Mouse (Mus musculus) embryonic facial prominence, embryonic 13.5 days (tissue): Measurements from ENCODE around the gene Enpp7. TPM values are rescaled to one million over a fixed set of nuclear protein-coding genes. Genes with fewer than 3 reads are reported as not detected.

Experiments used
- ATAC-seq: fragments of 200-750 bp; cut with Nextera tagmentation; 2 replicates; pipeline ENCODE4 v1.8.0; 2017; ENCODE audit warnings: low read depth; ENCODE audit not compliant: insufficient number of reproducible peaks, insufficient read depth, low FRiP score, low TSS enrichment
- H3K27ac ChIP-seq: fragments of 300-500 bp; sonication (generic); 2 replicates; pipeline ENCODE4 v1.5.1; 2015; ENCODE audit warnings: moderate library complexity, mild to moderate bottlenecking, inconsistent platforms
- H3K27me3 ChIP-seq: fragments of 300-500 bp; sonication (generic); 2 replicates; pipeline ENCODE4 v1.6.1; 2015; ENCODE audit warnings: mild to moderate bottlenecking, inconsistent platforms
- H3K36me3 ChIP-seq: fragments of 300-500 bp; sonication (generic); 2 replicates; pipeline ENCODE4 v1.6.1; 2015; ENCODE audit warnings: mild to moderate bottlenecking, inconsistent platforms
- H3K4me1 ChIP-seq: fragments of 300-500 bp; sonication (generic); 2 replicates; pipeline ENCODE4 v1.6.1; 2015; ENCODE audit warnings: inconsistent platforms
- H3K4me2 ChIP-seq: fragments of 300-500 bp; sonication (generic); 2 replicates; pipeline ENCODE4 v1.6.1; 2015; ENCODE audit warnings: moderate library complexity, mild to moderate bottlenecking, inconsistent platforms
- H3K4me3 ChIP-seq: fragments of 300-500 bp; sonication (generic); 2 replicates; pipeline ENCODE4 v1.5.1; 2015; ENCODE audit warnings: mild to moderate bottlenecking, inconsistent platforms
- H3K9ac ChIP-seq: fragments of 300-500 bp; sonication (generic); 2 replicates; pipeline ENCODE4 v1.6.1; 2015; ENCODE audit warnings: mild to moderate bottlenecking, inconsistent platforms
- H3K9me3 ChIP-seq: fragments of 300-500 bp; sonication (generic); 2 replicates; pipeline ENCODE4 v1.6.1; 2016; ENCODE audit warnings: inconsistent platforms
- WGBS: fragments of 180-500 bp; shearing (Covaris S2); methylation state at CpG from one replicate; pipeline ENCODE4 v1.1.7; 2015; ENCODE audit warnings: mixed read lengths; 5-methylcytosine and 5-hydroxymethylcytosine counted together
- polyA plus RNA-seq: library from polyadenylated mRNA; unstranded; fragments of >200 nt; fragmentation: Nextera tagmentation; extraction: Ambion mirVana; gene quantifications from 2 replicates; pipeline ENCODE4 v1.2.1, GENCODE M21; 2015

The Enpp7 gene
- polyA plus RNA-seq, 1 experiment from 2014 or later = not detected

GRCm38 (mm10) chr11:118972431-118973377, 15.3 kb upstream of the Enpp7 start:
- Histone ChIP-seq H3K4me2 (no peak overlapping the region), H3K27ac (no peak overlapping the region), H3K4me3 (no peak overlapping the region), H3K36me3 (no peaks in the 10 kb centered on the region), H3K9me3 (no peaks in the 10 kb centered on the region), H3K27me3 (peaks cover 42% of the 10 kb centered on the region), H3K9ac (no peak overlapping the region), H3K4me1 (no peaks in the 10 kb centered on the region)
- 53% methylated on average over 18 of the region's 18 CpGs for WGBS
- ATAC-seq = no peak

- no peak for ATAC-seq
- H3K27me3 ChIP-seq = peaks cover 52% of the 10 kb centered on the region
- no peaks in the 10 kb centered on the region for H3K36me3 ChIP-seq
- no peak overlapping the region for H3K9ac ChIP-seq
- no peak overlapping the region for H3K27ac ChIP-seq
- no peak overlapping the region for H3K4me3 ChIP-seq
- no peaks in the 10 kb centered on the region for H3K9me3 ChIP-seq
- WGBS = 74% methylated on average over 7 of the region's 7 CpGs
- H3K4me2 ChIP-seq = no peak overlapping the region
- H3K4me1 ChIP-seq = no peaks in the 10 kb centered on the region
Measured at GRCm38 (mm10) chr11:118974340-118974739, 13.6 kb upstream of the Enpp7 start.

- Histone ChIP-seq H3K27me3 (peaks cover 53% of the 10 kb centered on the region), H3K4me2 (peak overlapping the region; percentile 19; the same call in 1 of the 2 replicates), H3K9ac (0 out of 2 replicates have a peak overlapping the region, but pooled peaks have one; percentile 32), H3K4me3 (no peak overlapping the region), H3K4me1 (no peaks in the 10 kb centered on the region), H3K27ac (no peak overlapping the region), H3K9me3 (no peaks in the 10 kb centered on the region), H3K36me3 (no peaks in the 10 kb centered on the region)
- no peak for ATAC-seq
- 3% methylated on average over 10 of the region's 10 CpGs for WGBS
Measured at GRCm38 (mm10) chr11:118975427-118975826, 12.6 kb upstream of the Enpp7 start.

DNA sequence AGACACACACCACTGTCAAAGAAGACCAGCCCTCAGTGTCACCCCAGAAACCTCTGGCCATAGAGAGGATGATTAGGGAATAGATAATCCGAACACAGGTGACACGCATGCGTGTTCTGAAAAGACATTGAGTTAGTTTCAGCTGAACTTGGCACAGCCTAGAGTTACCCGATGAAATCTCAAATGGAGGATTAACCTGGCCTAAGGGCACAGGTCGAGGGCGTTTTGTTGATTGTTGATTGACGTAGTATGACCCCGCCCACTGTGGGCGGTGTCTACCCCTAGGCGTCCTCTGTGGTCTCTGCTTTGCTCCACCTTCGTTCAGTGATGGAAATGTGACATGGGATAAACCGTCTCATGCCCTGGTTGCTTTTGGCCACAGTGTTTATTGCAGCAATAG, 12.1 kb upstream of the Enpp7 start:
- H3K4me1 ChIP-seq = no peaks in the 10 kb centered on the region
- H3K9ac ChIP-seq = 0 out of 2 replicates have a peak overlapping the region, but pooled peaks have one; percentile 32
- H3K9me3 ChIP-seq = no peaks in the 10 kb centered on the region
- peak overlapping the region; percentile 19; the same call in 1 of the 2 replicates for H3K4me2 ChIP-seq
- ATAC-seq = no peak; the same call in 1 of the 2 replicates
- H3K27ac ChIP-seq = no peak overlapping the region
- H3K4me3 ChIP-seq = no peak overlapping the region
- 11% methylated on average over 12 of the region's 12 CpGs for WGBS
- no peaks in the 10 kb centered on the region for H3K36me3 ChIP-seq
- peaks cover 53% of the 10 kb centered on the region for H3K27me3 ChIP-seq

DNA sequence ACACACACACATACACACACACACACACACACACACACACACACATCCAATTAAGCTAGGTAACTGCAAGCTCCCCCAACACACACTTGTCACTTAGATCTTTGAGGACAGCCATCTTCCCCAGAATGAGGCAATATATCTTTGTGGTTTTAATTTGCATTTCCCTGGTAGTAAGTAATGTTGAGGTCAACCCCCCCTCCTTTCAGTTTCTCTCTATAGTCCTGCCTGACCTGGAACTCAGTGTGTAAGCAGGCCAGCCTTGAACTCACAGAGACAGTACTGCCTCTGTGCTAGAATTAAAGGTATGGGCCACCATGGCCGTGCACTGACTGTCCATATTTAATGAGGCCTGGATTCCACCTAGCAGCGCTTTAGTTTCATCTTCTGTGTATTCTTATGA, 7.6 kb upstream of the Enpp7 start:
- WGBS = 79% methylated on average over 2 of the region's 2 CpGs
- H3K9ac ChIP-seq = no peak overlapping the region
- no peak overlapping the region for H3K27ac ChIP-seq
- no peaks in the 10 kb centered on the region for H3K9me3 ChIP-seq
- H3K4me1 ChIP-seq = 0 out of 2 replicates have a peak, but pooled peaks cover 8% of the 10 kb centered on the region
- H3K4me3 ChIP-seq = no peak overlapping the region
- no peaks in the 10 kb centered on the region for H3K36me3 ChIP-seq
- no peak overlapping the region for H3K4me2 ChIP-seq
- ATAC-seq = no peak
- H3K27me3 ChIP-seq = peaks cover 27% of the 10 kb centered on the region

DNA sequence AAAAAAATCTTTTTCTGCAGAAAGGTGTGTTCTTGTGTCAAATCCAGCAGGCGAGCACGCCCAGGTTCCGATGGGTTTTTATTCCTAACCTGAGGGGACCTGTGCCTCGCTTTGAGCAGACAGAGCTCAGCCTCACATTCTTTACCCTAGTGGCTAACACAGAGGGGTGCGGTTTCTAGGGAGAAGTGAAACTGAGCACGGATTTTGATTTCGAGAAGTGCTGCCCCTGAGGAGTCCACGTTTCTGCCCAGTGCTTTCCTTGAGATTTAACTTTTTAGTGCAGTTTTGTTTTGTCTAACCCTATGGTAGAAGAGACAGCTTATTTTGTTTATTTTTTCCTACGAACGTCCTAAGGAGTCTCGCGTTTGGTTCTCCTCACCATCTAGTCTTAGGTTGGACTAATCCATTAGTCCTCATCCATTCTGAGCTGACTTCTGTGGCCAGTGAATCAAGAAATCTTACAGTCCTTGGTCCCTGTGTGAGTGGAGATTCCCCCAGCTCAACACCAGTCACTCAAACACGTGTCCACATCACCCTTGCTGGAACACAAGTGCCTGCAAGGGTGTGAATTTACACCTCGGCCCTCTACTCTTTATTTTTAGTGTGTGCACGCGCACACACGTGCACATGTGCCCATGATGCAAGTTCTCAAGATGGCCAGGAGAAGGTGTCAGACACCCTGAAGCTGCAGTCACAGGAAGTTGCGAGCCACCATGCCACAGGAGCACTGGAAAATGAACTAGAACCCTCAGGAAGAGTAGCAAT, 6.8 kb upstream of the Enpp7 start:
- 0 out of 2 replicates have a peak, but pooled peaks cover 8% of the 10 kb centered on the region for H3K4me1 ChIP-seq
- no peak overlapping the region for H3K4me2 ChIP-seq
- WGBS = 61% methylated on average over 18 of the region's 18 CpGs
- H3K9ac ChIP-seq = no peak overlapping the region
- no peaks in the 10 kb centered on the region for H3K36me3 ChIP-seq
- H3K4me3 ChIP-seq = no peak overlapping the region
- no peak overlapping the region for H3K27ac ChIP-seq
- no peak for ATAC-seq
- no peaks in the 10 kb centered on the region for H3K9me3 ChIP-seq
- H3K27me3 ChIP-seq = peaks cover 22% of the 10 kb centered on the region

DNA sequence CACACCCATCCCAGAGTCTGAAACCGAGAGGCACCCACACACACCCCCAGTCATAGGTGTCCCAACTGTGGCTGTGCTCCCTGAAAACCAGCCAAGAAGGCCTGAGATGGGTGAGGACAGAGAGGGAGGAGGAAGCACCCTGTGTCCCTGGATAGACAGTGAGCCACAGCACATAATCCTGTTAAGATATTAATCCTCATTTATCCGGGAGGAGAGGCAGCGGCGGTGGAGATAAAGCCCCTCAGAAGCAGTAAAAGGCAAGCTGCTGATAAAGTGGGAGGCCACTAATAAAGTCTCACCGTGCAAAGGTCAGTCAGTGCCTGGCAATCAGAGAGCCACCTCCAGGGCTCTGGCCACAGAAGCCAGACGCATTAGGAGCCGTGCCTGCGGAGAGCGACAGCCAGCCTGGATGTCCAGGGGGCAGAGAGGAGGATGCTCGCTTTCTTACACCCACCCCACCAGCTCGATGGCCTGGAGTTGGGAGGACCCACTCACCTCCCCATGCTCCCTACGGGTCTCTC, 5.3 kb upstream of the Enpp7 start:
- no peak for ATAC-seq
- H3K9me3 ChIP-seq = no peaks in the 10 kb centered on the region
- WGBS = 46% methylated on average over 12 of the region's 12 CpGs
- H3K4me1 ChIP-seq = 0 out of 2 replicates have a peak, but pooled peaks cover 8% of the 10 kb centered on the region
- no peak overlapping the region for H3K9ac ChIP-seq
- no peak overlapping the region for H3K27ac ChIP-seq
- no peak overlapping the region for H3K4me2 ChIP-seq
- peaks cover 13% of the 10 kb centered on the region for H3K27me3 ChIP-seq
- no peaks in the 10 kb centered on the region for H3K36me3 ChIP-seq
- H3K4me3 ChIP-seq = no peak overlapping the region

DNA sequence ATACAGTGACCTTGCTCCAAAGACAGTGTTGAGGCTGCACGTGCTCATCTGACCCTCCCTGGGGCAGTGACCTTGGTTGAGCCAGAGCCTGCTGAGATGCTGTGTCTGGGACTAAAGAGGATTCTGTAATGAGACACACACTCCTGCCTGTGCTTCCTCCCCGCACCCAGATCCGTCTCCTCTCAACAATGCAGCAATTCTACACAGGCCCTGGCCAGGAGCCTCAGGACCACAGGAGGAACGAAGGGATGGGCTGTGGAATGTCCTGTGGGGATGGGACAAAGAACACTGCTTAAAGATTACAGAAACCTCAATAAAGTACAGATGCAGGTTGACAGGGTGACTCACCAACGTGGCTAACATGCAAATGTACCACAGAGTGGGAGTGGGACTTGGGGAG, 2.4 kb upstream of the Enpp7 start:
- no peak overlapping the region for H3K4me3 ChIP-seq
- no peaks in the 10 kb centered on the region for H3K36me3 ChIP-seq
- H3K27me3 ChIP-seq = no peaks in the 10 kb centered on the region
- H3K9me3 ChIP-seq = no peaks in the 10 kb centered on the region
- no peak overlapping the region for H3K9ac ChIP-seq
- WGBS = 25% methylated on average over 5 of the region's 5 CpGs
- H3K27ac ChIP-seq = no peak overlapping the region
- ATAC-seq = no peak
- H3K4me1 ChIP-seq = 0 out of 2 replicates have a peak, but pooled peaks cover 8% of the 10 kb centered on the region
- H3K4me2 ChIP-seq = no peak overlapping the region

DNA sequence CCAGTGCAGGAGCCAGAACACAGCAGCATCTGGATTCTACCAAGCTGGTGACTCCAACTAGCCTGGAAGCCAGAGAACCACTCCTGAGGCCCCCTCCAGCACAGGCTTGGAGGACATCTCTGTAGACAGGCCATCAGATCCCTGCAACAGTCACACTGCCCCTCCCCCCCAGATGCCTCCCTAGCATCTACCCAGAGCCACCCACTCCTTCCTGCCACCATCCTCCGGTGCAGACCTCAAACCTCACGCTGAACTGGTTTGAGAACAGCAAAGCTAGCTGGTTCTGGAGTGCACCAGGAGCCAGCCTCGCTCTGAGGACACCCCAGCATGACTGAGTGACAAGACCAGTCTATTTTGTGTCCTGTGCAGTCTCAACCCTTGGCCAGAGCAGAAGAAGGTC, 4.8 kb downstream of the Enpp7 start:
- whole genome bisulfite sequencing = 54% methylated on average over 3 of the region's 3 CpGs

DNA sequence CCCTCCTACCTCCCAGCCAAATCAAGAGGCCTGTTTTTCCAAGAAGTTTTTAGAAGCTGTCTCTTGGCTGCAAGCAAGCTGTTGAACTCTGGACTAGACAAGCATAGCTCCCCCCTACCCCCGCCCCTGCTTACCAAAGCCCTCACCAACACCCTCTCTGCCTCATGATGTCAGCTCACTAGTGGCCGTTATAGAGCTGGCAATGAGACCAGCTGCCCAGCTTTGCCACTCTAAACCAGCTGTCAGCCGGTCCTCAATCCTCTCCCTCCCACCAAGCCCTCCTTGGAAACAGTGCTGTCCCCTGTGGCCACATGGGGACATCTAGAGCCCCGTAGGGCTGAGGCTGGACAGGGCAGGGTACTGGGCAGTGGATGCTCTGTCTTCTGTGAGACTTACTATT, 7.5 kb downstream of the Enpp7 start:
- ATAC-seq = no peak
- peaks cover 25% of the 10 kb centered on the region for H3K4me1 ChIP-seq
- peaks cover 34% of the 10 kb centered on the region for H3K27me3 ChIP-seq
- no peak overlapping the region for H3K27ac ChIP-seq
- H3K36me3 ChIP-seq = no peaks in the 10 kb centered on the region
- H3K9me3 ChIP-seq = no peaks in the 10 kb centered on the region
- H3K4me3 ChIP-seq = no peak overlapping the region
- H3K4me2 ChIP-seq = no peak overlapping the region
- 37% methylated on average over 4 of the region's 4 CpGs for WGBS
- H3K9ac ChIP-seq = no peak overlapping the region

More for the DNA sequence above, 4.8 kb downstream of the Enpp7 start:
- ATAC-seq = no peak
- no peaks in the 10 kb centered on the region for H3K36me3 ChIP-seq
- H3K4me1 ChIP-seq = 0 out of 2 replicates have a peak, but pooled peaks cover 10% of the 10 kb centered on the region
- no peak overlapping the region for H3K27ac ChIP-seq
- no peak overlapping the region for H3K4me3 ChIP-seq
- H3K9ac ChIP-seq = no peak overlapping the region
- no peaks in the 10 kb centered on the region for H3K9me3 ChIP-seq
- H3K27me3 ChIP-seq = peaks cover 12% of the 10 kb centered on the region
- no peak overlapping the region for H3K4me2 ChIP-seq

GRCm38 (mm10) chr11:118997182-118997581, 9.2 kb downstream of the Enpp7 start:
- H3K27ac ChIP-seq = no peak overlapping the region
- H3K4me2 ChIP-seq = no peak overlapping the region
- H3K9ac ChIP-seq = no peak overlapping the region
- WGBS = 74% methylated on average over 3 of the region's 3 CpGs
- no peak for ATAC-seq
- H3K4me1 ChIP-seq = peaks cover 25% of the 10 kb centered on the region
- H3K4me3 ChIP-seq = no peak overlapping the region
- H3K36me3 ChIP-seq = no peaks in the 10 kb centered on the region
- H3K9me3 ChIP-seq = no peaks in the 10 kb centered on the region
- peaks cover 37% of the 10 kb centered on the region for H3K27me3 ChIP-seq
